Mouse (Mus musculus): Measurements from ENCODE around the gene Pus10. TPM values are rescaled to one million over a fixed set of nuclear protein-coding genes. Genes with fewer than 3 reads are reported as not detected.

Gene Pus10
- total RNA-seq, 2 experiments from 2014 or later = 18.6 to 21.1 TPM

DNA sequence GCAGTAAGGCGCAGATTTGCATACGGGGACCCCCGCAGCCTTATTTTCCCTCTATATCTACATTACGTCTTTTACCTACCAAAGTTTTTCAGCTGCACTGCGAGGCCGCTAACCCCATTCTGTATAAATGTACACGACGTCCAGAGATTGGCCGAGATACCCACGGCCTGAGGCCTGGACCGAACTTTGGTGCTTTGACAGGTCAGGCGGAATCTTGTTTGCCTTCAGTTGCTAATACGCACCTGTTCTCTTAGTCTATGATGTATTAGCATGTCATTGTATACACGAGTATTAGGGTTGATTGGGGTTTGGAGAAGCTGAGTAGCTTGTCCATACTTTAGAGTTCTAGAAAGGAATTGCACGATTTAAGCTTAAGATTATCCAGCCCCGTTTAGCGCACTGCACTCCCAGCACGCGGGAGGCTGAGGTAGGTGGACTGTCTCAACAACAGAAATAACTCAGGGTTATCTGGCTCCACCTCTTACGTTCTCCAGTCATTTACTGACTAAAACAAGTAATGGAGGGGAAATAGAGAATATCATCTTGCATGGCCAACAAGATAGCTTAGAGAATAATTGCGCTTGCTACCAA, 106.1 kb downstream of the Pus10 start:
- Histone ChIP-seq H3K27ac (peak overlapping the region; percentile 96), H3K4me3 (peak overlapping the region; percentile 94)
- no peak for DNase-seq (ENCODE audit: low spot score in 2 of 2)
- TF ChIP-seq CTCF (conservative IDR thresholded peaks at IDR 0.05) = no peak

DNA sequence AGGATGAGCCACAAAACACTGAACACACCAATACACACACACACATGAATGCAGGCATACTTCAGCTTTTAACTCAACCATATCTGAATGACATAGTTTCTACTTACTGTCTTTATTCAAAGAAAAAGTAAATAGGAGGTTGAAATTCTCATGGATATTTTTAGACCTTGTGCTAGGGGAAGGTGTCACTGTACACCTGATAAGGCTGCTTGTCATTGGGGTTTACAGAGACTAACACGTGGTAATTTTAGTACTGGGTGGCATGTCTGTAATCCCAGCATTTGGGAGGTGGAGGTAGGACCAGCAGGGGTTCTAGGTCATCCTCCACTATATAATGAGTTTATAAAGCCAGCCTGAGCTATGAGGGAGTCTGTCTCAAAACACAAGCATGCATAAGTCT, 107.0 kb downstream of the Pus10 start:
- no peak for TF ChIP-seq CTCF (conservative IDR thresholded peaks at IDR 0.05)
- Histone ChIP-seq H3K4me3 (no peak overlapping the region), H3K27ac (no peak overlapping the region)
- DNase-seq (ENCODE audit: low spot score in 2 of 2) = no peak

DNA sequence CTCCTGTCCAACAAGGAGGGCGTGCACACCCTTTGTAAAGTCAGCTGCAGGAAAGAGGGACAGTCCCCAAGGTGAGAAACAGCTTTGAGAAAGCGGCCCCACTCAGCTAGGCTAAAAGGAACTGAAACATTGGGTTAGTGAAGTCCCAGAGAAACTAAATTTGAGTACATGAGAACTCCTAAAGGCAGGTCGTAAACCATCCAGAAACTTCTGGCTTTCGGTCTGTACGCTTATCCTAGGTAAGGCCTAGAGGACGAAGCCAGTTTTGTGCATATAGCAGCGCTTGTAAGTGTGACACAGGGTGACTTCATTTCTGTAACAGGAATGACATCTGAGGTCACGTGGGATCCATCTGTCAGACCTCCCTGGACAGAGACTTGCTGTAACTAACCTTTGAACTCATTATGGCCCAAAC, 113.3 kb downstream of the Pus10 start:
- TF ChIP-seq CTCF (conservative IDR thresholded peaks at IDR 0.05) = no peak
- no peak for DNase-seq (ENCODE audit: low spot score in 2 of 2)
- no peak overlapping the region for H3K4me3 ChIP-seq
- H3K27ac ChIP-seq = no peak overlapping the region

DNA sequence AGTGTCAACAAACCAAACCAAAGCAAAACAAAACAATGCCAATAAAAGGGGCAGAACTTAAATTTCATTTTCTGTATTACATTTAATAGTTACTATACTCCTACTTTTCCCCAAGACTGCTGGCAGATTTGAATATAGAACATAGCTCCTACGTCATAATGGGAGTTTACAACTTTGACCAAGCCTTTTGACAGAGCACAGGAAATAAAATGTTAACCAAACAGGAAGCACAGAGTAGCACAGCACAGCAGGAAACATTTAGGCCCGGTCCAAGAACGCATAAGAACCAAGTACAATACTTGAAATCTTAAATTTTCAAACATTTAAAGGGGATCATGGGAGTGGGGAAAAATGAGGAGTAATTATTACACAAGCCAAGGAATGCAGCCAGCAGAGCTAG, 116.6 kb downstream of the Pus10 start:
- TF ChIP-seq CTCF (conservative IDR thresholded peaks at IDR 0.05) = no peak
- no peak for DNase-seq (ENCODE audit: low spot score in 2 of 2)
- Histone ChIP-seq H3K27ac (no peak overlapping the region), H3K4me3 (no peak overlapping the region)

Other genes with a start within 250 kb of the Pus10 start
- gene Ahsa2, start 167.6 kb upstream of the Pus10 start, total RNA-seq (2021) = 10 to 100 TPM; 45.8 to 59.2 TPM
- gene 1700093K21Rik, start 144.5 kb upstream of the Pus10 start, total RNA-seq (2021) = not detected
- 10 to 100 TPM; 35.3 to 36.0 TPM for gene 0610010F05Rik, start 32.0 kb upstream of the Pus10 start, total RNA-seq (2021)
- 10 to 100 TPM; 22.8 to 34.0 TPM for gene Pex13, start 285 bp downstream of the Pus10 start, total RNA-seq (2021)
- gene Rel, start 105.3 kb downstream of the Pus10 start, total RNA-seq (2021) = 1 to 10 TPM; 2.7 to 2.9 TPM
- gene Papolg, start 229.6 kb downstream of the Pus10 start, total RNA-seq (2021) = 10 to 100 TPM; 19.3 to 19.7 TPM

Measured in layer of hippocampus, adult 2 months (tissue).